Mouse (Mus musculus) B cell, adult 62 days (primary cell): ENCODE data around the gene Fzd10. TPM values are rescaled to one million over a fixed set of nuclear protein-coding genes. Genes with fewer than 3 reads are reported as not detected.

Experiments
- total RNA-seq: library from RNA; stranded (reverse); gene quantifications from 4 replicates; pipeline ENCODE4 v1.2.4, GENCODE M21; 2023

Fzd10 gene
- total RNA-seq, result 0.17 TPM in 1 of 4 replicates, not detected in the others

DNA sequence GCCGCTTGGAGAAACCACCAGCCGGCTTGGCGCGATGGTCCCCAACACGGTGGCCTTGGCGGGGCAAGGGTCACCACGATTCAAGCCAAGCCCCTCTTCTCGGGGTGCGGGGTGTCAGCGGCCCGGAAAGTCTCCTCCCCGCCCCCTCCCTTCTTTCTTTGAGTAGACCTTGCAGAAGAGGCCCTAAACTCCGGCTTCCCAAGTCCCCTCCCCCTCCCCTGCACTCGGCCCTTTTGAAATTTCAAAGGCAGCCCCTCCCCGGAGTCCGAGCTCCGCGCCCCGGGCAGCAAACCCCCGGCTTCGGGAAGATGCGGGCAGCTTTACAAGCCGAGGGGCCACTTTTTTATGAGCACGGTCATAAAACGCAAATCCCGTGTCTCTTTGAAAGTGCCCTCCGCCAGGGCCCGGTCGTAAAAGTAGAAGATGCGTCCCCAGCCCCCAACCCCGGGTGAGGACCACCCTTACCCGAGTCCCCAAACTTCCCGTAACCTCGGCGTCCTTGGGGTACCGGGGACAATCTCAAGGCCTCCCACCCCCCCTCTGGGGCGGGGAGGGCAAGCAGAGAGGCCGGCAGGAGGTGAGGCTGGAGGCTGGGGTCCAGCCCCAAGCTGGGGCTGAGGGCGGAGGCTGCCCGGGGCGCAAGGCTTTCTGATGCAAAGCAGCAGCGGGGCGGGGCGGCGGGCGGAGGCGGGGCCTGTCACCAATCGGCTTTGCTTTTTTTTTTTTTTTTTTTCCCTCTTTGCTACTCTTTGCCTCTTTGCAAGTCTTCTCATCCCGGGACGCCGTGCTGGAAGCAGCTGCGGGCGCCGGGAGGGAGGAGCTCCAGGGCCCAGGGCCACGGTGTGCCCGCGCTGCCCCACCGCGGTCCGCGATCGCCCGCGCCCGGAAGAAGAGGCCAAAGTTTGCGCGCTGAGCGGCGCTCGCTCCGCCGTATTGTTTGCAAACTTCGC lies at the start of gene Fzd10:
Fzd10 (plus strand) TSS at position 773 of the 950 bp plus-strand sequence.

Other genes with a start within 250 kb of the Fzd10 start
- gene Tmem132d, start 167.8 kb upstream of the Fzd10 start, total RNA-seq, result not detected in 4 replicates
- not detected in 4 replicates for gene Piwil1, start 101.7 kb downstream of the Fzd10 start, total RNA-seq